Mouse (Mus musculus): ENCODE measurements at regions not wholly inside any gene's neighbourhood (a gene's known extent, or its start where the extent isn't known, plus 50 kb on each side); places are given as distances from the start of the nearest gene placed in this dataset.

GRCm38 (mm10) chr9:94104669-94105068, 433.2 kb downstream of the 1190002N15Rik start:
- H3K27me3 ChIP-seq (ENCODE audit: control insufficient read depth, insufficient read depth, low read length): no peaks in the 10 kb centered on the region
- no peak for ATAC-seq (ENCODE audit: insufficient number of reproducible peaks, insufficient read depth, low FRiP score, low read depth)
- no peak overlapping the region for H3K4me2 ChIP-seq (ENCODE audit: low read length)
- no peaks in the 10 kb centered on the region for H3K9me3 ChIP-seq (ENCODE audit: control insufficient read depth, low read length)
- no peak overlapping the region for H3K27ac ChIP-seq (replicated peaks in 1 of 2; ENCODE audit: control insufficient read depth in 1 of 2, insufficient read depth in 1 of 2, low read depth in 2 of 2, low read length in 2 of 2)
- no peaks in the 10 kb centered on the region for H3K36me3 ChIP-seq (ENCODE audit: control insufficient read depth, insufficient read depth, low read length)
- WGBS: 80% methylated on average over 4 of the region's 4 CpGs
- H3K4me3 ChIP-seq (ENCODE audit: control insufficient read depth in 1 of 2, insufficient read depth in 1 of 2, low read depth in 1 of 2, low read length in 2 of 2): no peak overlapping the region
- no peaks in the 10 kb centered on the region for H3K4me1 ChIP-seq (ENCODE audit: control insufficient read depth in 2 of 2, insufficient read depth in 2 of 2, low read length in 2 of 2)
- no peak overlapping the region for H3K9ac ChIP-seq (ENCODE audit: low read length)

GRCm38 (mm10) chr9:94101958-94102357, 435.9 kb downstream of the 1190002N15Rik start:
- Histone ChIP-seq H3K4me2 (ENCODE audit: low read length) (no peak overlapping the region), H3K27me3 (ENCODE audit: control insufficient read depth, insufficient read depth, low read length) (no peaks in the 10 kb centered on the region), H3K36me3 (ENCODE audit: control insufficient read depth, insufficient read depth, low read length) (no peaks in the 10 kb centered on the region), H3K4me3 (ENCODE audit: control insufficient read depth in 1 of 2, insufficient read depth in 1 of 2, low read depth in 1 of 2, low read length in 2 of 2) (no peak overlapping the region), H3K27ac (replicated peaks in 1 of 2; ENCODE audit: control insufficient read depth in 1 of 2, insufficient read depth in 1 of 2, low read depth in 2 of 2, low read length in 2 of 2) (no peak overlapping the region), H3K9me3 (ENCODE audit: control insufficient read depth, low read length) (no peaks in the 10 kb centered on the region), H3K4me1 (ENCODE audit: control insufficient read depth in 2 of 2, insufficient read depth in 2 of 2, low read length in 2 of 2) (no peaks in the 10 kb centered on the region), H3K9ac (ENCODE audit: low read length) (no peak overlapping the region)
- no peak for ATAC-seq (ENCODE audit: insufficient number of reproducible peaks, insufficient read depth, low FRiP score, low read depth)
- WGBS: 71% methylated on average over 3 of the region's 3 CpGs

GRCm38 (mm10) chr9:94094800-94095199, 443.1 kb downstream of the 1190002N15Rik start:
- Histone ChIP-seq H3K4me1 (ENCODE audit: control insufficient read depth in 2 of 2, insufficient read depth in 2 of 2, low read length in 2 of 2) (no peaks in the 10 kb centered on the region), H3K4me2 (ENCODE audit: low read length) (no peak overlapping the region), H3K4me3 (ENCODE audit: control insufficient read depth in 1 of 2, insufficient read depth in 1 of 2, low read depth in 1 of 2, low read length in 2 of 2) (no peak overlapping the region), H3K27me3 (ENCODE audit: control insufficient read depth, insufficient read depth, low read length) (no peaks in the 10 kb centered on the region), H3K9ac (ENCODE audit: low read length) (no peak overlapping the region), H3K27ac (replicated peaks in 1 of 2; ENCODE audit: control insufficient read depth in 1 of 2, insufficient read depth in 1 of 2, low read depth in 2 of 2, low read length in 2 of 2) (no peak overlapping the region), H3K9me3 (ENCODE audit: control insufficient read depth, low read length) (no peaks in the 10 kb centered on the region), H3K36me3 (ENCODE audit: control insufficient read depth, insufficient read depth, low read length) (no peaks in the 10 kb centered on the region)
- WGBS: 65% methylated on average over 2 of the region's 2 CpGs
- ATAC-seq (ENCODE audit: insufficient number of reproducible peaks, insufficient read depth, low FRiP score, low read depth): no peak

- Histone ChIP-seq H3K4me3 (ENCODE audit: control insufficient read depth in 1 of 2, insufficient read depth in 1 of 2, low read depth in 1 of 2, low read length in 2 of 2) (no peak overlapping the region), H3K27me3 (ENCODE audit: control insufficient read depth, insufficient read depth, low read length) (no peaks in the 10 kb centered on the region), H3K27ac (replicated peaks in 1 of 2; ENCODE audit: control insufficient read depth in 1 of 2, insufficient read depth in 1 of 2, low read depth in 2 of 2, low read length in 2 of 2) (no peak overlapping the region), H3K9ac (ENCODE audit: low read length) (no peak overlapping the region), H3K36me3 (ENCODE audit: control insufficient read depth, insufficient read depth, low read length) (no peaks in the 10 kb centered on the region), H3K9me3 (ENCODE audit: control insufficient read depth, low read length) (no peaks in the 10 kb centered on the region), H3K4me2 (ENCODE audit: low read length) (no peak overlapping the region), H3K4me1 (ENCODE audit: control insufficient read depth in 2 of 2, insufficient read depth in 2 of 2, low read length in 2 of 2) (no peaks in the 10 kb centered on the region)
- no peak for ATAC-seq (ENCODE audit: insufficient number of reproducible peaks, insufficient read depth, low FRiP score, low read depth)
- WGBS: 70% methylated on average over 7 of the region's 7 CpGs
Observed at GRCm38 (mm10) chr9:94091658-94092225, 446.1 kb downstream of the 1190002N15Rik start.

GRCm38 (mm10) chr9:94089759-94090158, 448.1 kb downstream of the 1190002N15Rik start:
- Histone ChIP-seq H3K9me3 (ENCODE audit: control insufficient read depth, low read length) (no peaks in the 10 kb centered on the region), H3K4me2 (ENCODE audit: low read length) (no peak overlapping the region), H3K4me1 (ENCODE audit: control insufficient read depth in 2 of 2, insufficient read depth in 2 of 2, low read length in 2 of 2) (no peaks in the 10 kb centered on the region), H3K4me3 (ENCODE audit: control insufficient read depth in 1 of 2, insufficient read depth in 1 of 2, low read depth in 1 of 2, low read length in 2 of 2) (no peak overlapping the region), H3K27ac (replicated peaks in 1 of 2; ENCODE audit: control insufficient read depth in 1 of 2, insufficient read depth in 1 of 2, low read depth in 2 of 2, low read length in 2 of 2) (no peak overlapping the region), H3K36me3 (ENCODE audit: control insufficient read depth, insufficient read depth, low read length) (no peaks in the 10 kb centered on the region), H3K27me3 (ENCODE audit: control insufficient read depth, insufficient read depth, low read length) (no peaks in the 10 kb centered on the region), H3K9ac (ENCODE audit: low read length) (no peak overlapping the region)
- no peak for ATAC-seq (ENCODE audit: insufficient number of reproducible peaks, insufficient read depth, low FRiP score, low read depth)
- WGBS: 73% methylated on average over 1 of the region's 1 CpGs

GRCm38 (mm10) chr9:94083629-94084411, 454.1 kb downstream of the 1190002N15Rik start:
- no peak for ATAC-seq (ENCODE audit: insufficient number of reproducible peaks, insufficient read depth, low FRiP score, low read depth)
- Histone ChIP-seq H3K27me3 (ENCODE audit: control insufficient read depth, insufficient read depth, low read length) (no peaks in the 10 kb centered on the region), H3K9me3 (ENCODE audit: control insufficient read depth, low read length) (no peaks in the 10 kb centered on the region), H3K36me3 (ENCODE audit: control insufficient read depth, insufficient read depth, low read length) (no peaks in the 10 kb centered on the region), H3K27ac (replicated peaks in 1 of 2; ENCODE audit: control insufficient read depth in 1 of 2, insufficient read depth in 1 of 2, low read depth in 2 of 2, low read length in 2 of 2) (no peak overlapping the region), H3K4me3 (ENCODE audit: control insufficient read depth in 1 of 2, insufficient read depth in 1 of 2, low read depth in 1 of 2, low read length in 2 of 2) (no peak overlapping the region), H3K4me1 (ENCODE audit: control insufficient read depth in 2 of 2, insufficient read depth in 2 of 2, low read length in 2 of 2) (no peaks in the 10 kb centered on the region), H3K9ac (ENCODE audit: low read length) (no peak overlapping the region), H3K4me2 (ENCODE audit: low read length) (no peak overlapping the region)
- WGBS: 73% methylated on average over 3 of the region's 3 CpGs

- no peaks in the 10 kb centered on the region for H3K9me3 ChIP-seq (ENCODE audit: control insufficient read depth, low read length)
- H3K4me2 ChIP-seq (ENCODE audit: low read length): no peak overlapping the region
- no peaks in the 10 kb centered on the region for H3K27me3 ChIP-seq (ENCODE audit: control insufficient read depth, insufficient read depth, low read length)
- no peaks in the 10 kb centered on the region for H3K4me1 ChIP-seq (ENCODE audit: control insufficient read depth in 2 of 2, insufficient read depth in 2 of 2, low read length in 2 of 2)
- no peak overlapping the region for H3K27ac ChIP-seq (replicated peaks in 1 of 2; ENCODE audit: control insufficient read depth in 1 of 2, insufficient read depth in 1 of 2, low read depth in 2 of 2, low read length in 2 of 2)
- WGBS: 47% methylated on average over 2 of the region's 2 CpGs
- H3K36me3 ChIP-seq (ENCODE audit: control insufficient read depth, insufficient read depth, low read length): no peaks in the 10 kb centered on the region
- ATAC-seq (ENCODE audit: insufficient number of reproducible peaks, insufficient read depth, low FRiP score, low read depth): no peak
- H3K4me3 ChIP-seq (ENCODE audit: control insufficient read depth in 1 of 2, insufficient read depth in 1 of 2, low read depth in 1 of 2, low read length in 2 of 2): no peak overlapping the region
- no peak overlapping the region for H3K9ac ChIP-seq (ENCODE audit: low read length)
Observed at GRCm38 (mm10) chr9:94074904-94075303, 463.0 kb downstream of the 1190002N15Rik start.

- WGBS: 46% methylated on average over 1 of the region's 1 CpGs
- H3K27ac ChIP-seq (replicated peaks in 1 of 2; ENCODE audit: control insufficient read depth in 1 of 2, insufficient read depth in 1 of 2, low read depth in 2 of 2, low read length in 2 of 2): no peak overlapping the region
- H3K4me3 ChIP-seq (ENCODE audit: control insufficient read depth in 1 of 2, insufficient read depth in 1 of 2, low read depth in 1 of 2, low read length in 2 of 2): no peak overlapping the region
- no peaks in the 10 kb centered on the region for H3K4me1 ChIP-seq (ENCODE audit: control insufficient read depth in 2 of 2, insufficient read depth in 2 of 2, low read length in 2 of 2)
- no peak for ATAC-seq (ENCODE audit: insufficient number of reproducible peaks, insufficient read depth, low FRiP score, low read depth)
- H3K36me3 ChIP-seq (ENCODE audit: control insufficient read depth, insufficient read depth, low read length): no peaks in the 10 kb centered on the region
- H3K27me3 ChIP-seq (ENCODE audit: control insufficient read depth, insufficient read depth, low read length): no peaks in the 10 kb centered on the region
- no peak overlapping the region for H3K9ac ChIP-seq (ENCODE audit: low read length)
- no peaks in the 10 kb centered on the region for H3K9me3 ChIP-seq (ENCODE audit: control insufficient read depth, low read length)
- no peak overlapping the region for H3K4me2 ChIP-seq (ENCODE audit: low read length)
Observed at GRCm38 (mm10) chr9:94067121-94067520, 470.8 kb downstream of the 1190002N15Rik start.

Data from heart, embryonic 14.5 days (tissue).